Mouse (Mus musculus) ES-Bruce4 (cell line): ENCODE results near the gene Fam122a.

Experiments used
- CTCF ChIP-seq: IDR thresholded peaks from one replicate; pipeline ENCODE4 v1.8.1; 2011; ENCODE audit warnings: low read depth, low read length
- EP300 ChIP-seq: IDR thresholded peaks from 2 replicates; pipeline ENCODE4 v1.6.1; 2011; ENCODE audit warnings: low read depth, low read length; ENCODE audit not compliant: insufficient read depth
- POLR2A ChIP-seq: IDR thresholded peaks from one replicate; pipeline ENCODE4 v1.8.1; 2011; ENCODE audit warnings: low read length; ENCODE audit not compliant: insufficient read depth

DNA sequence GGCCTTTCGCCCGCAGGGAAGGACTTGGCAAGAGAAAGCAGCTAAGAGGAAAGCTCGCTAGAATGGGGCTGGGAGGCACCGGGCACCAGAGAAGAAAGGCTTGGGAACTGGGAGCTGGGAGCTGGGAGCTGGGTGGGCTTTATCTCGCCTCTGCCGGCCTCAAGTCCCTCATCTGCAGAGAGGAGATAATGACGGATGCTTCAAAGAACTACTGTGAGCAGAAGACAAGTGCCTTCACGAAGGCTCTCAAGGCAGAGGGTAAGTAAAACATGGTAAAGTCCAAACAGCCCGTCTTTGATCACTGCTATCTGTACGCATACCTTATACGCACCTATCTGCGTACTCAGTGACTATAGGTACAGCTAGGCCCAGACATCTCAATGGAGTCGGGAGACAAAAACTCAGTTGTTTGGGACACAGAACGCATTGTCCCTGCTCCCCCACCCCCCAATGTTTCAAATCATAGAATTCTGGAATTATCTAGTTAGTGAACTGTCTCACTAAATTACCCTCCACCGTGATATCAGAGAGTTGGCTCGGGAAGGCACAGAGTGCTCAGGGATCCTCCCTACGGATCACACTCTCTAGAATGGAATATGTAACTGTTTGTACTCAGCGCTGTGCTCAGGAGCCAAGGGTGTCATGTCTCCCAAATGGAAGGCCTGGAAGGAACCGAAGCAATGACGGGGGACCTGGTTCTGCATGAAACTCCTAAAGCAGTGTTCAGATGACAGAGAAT, 36.1 kb upstream of the Fam122a start:
- TF ChIP-seq CTCF, result no peak
- no peak for TF ChIP-seq POLR2A
- TF ChIP-seq EP300, result no peak
